Mouse (Mus musculus) liver, embryonic 15.5 days (tissue): ENCODE measurements around the gene Camsap1. TPM values are rescaled to one million over a fixed set of nuclear protein-coding genes. Genes with fewer than 3 reads are reported as not detected.

ENCODE experiments used
- ATAC-seq: fragments of 200-750 bp; cut with Nextera tagmentation; 2 replicates; pipeline ENCODE4 v1.8.0; 2017; ENCODE audit warnings: moderate number of reproducible peaks, mild to moderate bottlenecking, moderate library complexity; ENCODE audit not compliant: insufficient read depth
- H3K27ac ChIP-seq: fragments of 300-500 bp; sonication (generic); replicated peaks from 2 replicates; pipeline ENCODE4 v1.5.1; 2015; ENCODE audit warnings: mild to moderate bottlenecking, inconsistent platforms
- H3K27me3 ChIP-seq: fragments of 300-500 bp; sonication (generic); 2 replicates; pipeline ENCODE4 v1.6.1; 2015; ENCODE audit warnings: mild to moderate bottlenecking, inconsistent platforms
- H3K36me3 ChIP-seq: fragments of 300-500 bp; sonication (generic); replicated peaks from 2 replicates; pipeline ENCODE4 v1.6.1; 2015; ENCODE audit warnings: moderate library complexity, mild to moderate bottlenecking, inconsistent platforms
- H3K4me1 ChIP-seq: fragments of 300-500 bp; sonication (generic); replicated peaks from 2 replicates; pipeline ENCODE4 v1.6.1; 2015; ENCODE audit warnings: inconsistent platforms
- H3K4me2 ChIP-seq: fragments of 300-500 bp; sonication (generic); 2 replicates; pipeline ENCODE4 v1.6.1; 2015; ENCODE audit warnings: moderate library complexity, mild to moderate bottlenecking, inconsistent platforms
- H3K4me3 ChIP-seq: fragments of 300-500 bp; sonication (generic); replicated peaks from 2 replicates; pipeline ENCODE4 v1.5.1; 2015; ENCODE audit warnings: mild to moderate bottlenecking, inconsistent platforms
- H3K9ac ChIP-seq: fragments of 300-500 bp; sonication (generic); 2 replicates; pipeline ENCODE4 v1.6.1; 2015; ENCODE audit warnings: moderate library complexity, mild to moderate bottlenecking, inconsistent platforms
- H3K9me3 ChIP-seq: fragments of 300-500 bp; sonication (generic); replicated peaks from 2 replicates; pipeline ENCODE4 v1.6.1; 2016; ENCODE audit warnings: inconsistent platforms
- WGBS: fragments of 180-500 bp; shearing (Covaris S2); methylation state at CpG from one replicate; pipeline ENCODE4 v1.1.7; 2015; ENCODE audit warnings: mixed read lengths; ENCODE audit not compliant: insufficient replicate concordance; 5-methylcytosine and 5-hydroxymethylcytosine counted together
- polyA plus RNA-seq: library from polyadenylated mRNA; unstranded; fragments of >200 nt; fragmentation: Nextera tagmentation; extraction: Ambion mirVana; gene quantifications from 2 replicates; pipeline ENCODE4 v1.2.1, GENCODE M21; 2015

Camsap1 gene
- polyA plus RNA-seq, 1 experiment from 2014 or later = 4.9 TPM

GRCm38 (mm10) chr2:25882276-25882675, 100.8 kb downstream of the Camsap1 start:
- Histone ChIP-seq H3K9ac (no peak overlapping the region), H3K27me3 (peaks cover 27% of the 10 kb centered on the region), H3K4me1 (peaks cover 6% of the 10 kb centered on the region), H3K4me3 (no peak overlapping the region), H3K4me2 (no peak overlapping the region), H3K9me3 (no peaks in the 10 kb centered on the region), H3K27ac (no peak overlapping the region), H3K36me3 (no peaks in the 10 kb centered on the region)
- WGBS = 29% methylated on average over 1 of the region's 1 CpGs
- no peak for ATAC-seq

GRCm38 (mm10) chr2:25879061-25879460, 104.0 kb downstream of the Camsap1 start:
- H3K36me3 ChIP-seq = no peaks in the 10 kb centered on the region
- H3K27ac ChIP-seq = no peak overlapping the region
- H3K27me3 ChIP-seq = peaks cover 39% of the 10 kb centered on the region
- H3K9ac ChIP-seq = no peak overlapping the region
- H3K9me3 ChIP-seq = no peaks in the 10 kb centered on the region
- H3K4me3 ChIP-seq = no peak overlapping the region
- WGBS = 44% methylated on average over 4 of the region's 4 CpGs
- ATAC-seq = no peak
- H3K4me1 ChIP-seq = no peaks in the 10 kb centered on the region
- no peak overlapping the region for H3K4me2 ChIP-seq

DNA sequence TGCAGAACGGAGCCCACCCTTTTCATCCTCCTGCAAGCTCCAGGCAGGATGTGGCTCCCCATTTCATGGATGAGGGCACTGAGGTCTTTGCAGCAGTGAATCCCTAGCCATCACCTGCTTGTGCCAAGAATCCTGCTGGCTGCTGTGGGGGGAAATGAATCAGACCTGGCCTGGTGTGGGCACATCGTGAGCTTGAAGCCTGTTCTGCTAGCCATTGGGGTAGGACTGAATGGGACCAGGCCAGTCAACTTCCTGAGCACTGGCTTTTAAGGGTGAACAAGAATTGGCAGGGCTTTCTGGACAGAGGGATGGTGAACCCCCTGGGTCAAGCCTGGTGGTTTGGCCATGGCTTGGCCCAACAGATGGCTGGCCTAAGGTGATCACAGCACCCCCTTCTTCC, 104.6 kb downstream of the Camsap1 start:
- ATAC-seq = no peak
- Histone ChIP-seq H3K4me1 (no peaks in the 10 kb centered on the region), H3K9ac (no peak overlapping the region), H3K4me2 (no peak overlapping the region), H3K27ac (no peak overlapping the region), H3K4me3 (no peak overlapping the region), H3K9me3 (no peaks in the 10 kb centered on the region), H3K27me3 (peaks cover 39% of the 10 kb centered on the region), H3K36me3 (no peaks in the 10 kb centered on the region)
- WGBS = 61% methylated on average over 2 of the region's 2 CpGs

GRCm38 (mm10) chr2:25877736-25878268, 105.3 kb downstream of the Camsap1 start:
- Histone ChIP-seq H3K9ac (no peak overlapping the region), H3K27ac (no peak overlapping the region), H3K4me1 (no peaks in the 10 kb centered on the region), H3K36me3 (no peaks in the 10 kb centered on the region), H3K4me2 (no peak overlapping the region; the same call in 1 of the 2 replicates), H3K9me3 (no peaks in the 10 kb centered on the region), H3K27me3 (peaks cover 39% of the 10 kb centered on the region), H3K4me3 (no peak overlapping the region)
- 5% methylated on average over 49 of the region's 49 CpGs for WGBS
- no peak for ATAC-seq

DNA sequence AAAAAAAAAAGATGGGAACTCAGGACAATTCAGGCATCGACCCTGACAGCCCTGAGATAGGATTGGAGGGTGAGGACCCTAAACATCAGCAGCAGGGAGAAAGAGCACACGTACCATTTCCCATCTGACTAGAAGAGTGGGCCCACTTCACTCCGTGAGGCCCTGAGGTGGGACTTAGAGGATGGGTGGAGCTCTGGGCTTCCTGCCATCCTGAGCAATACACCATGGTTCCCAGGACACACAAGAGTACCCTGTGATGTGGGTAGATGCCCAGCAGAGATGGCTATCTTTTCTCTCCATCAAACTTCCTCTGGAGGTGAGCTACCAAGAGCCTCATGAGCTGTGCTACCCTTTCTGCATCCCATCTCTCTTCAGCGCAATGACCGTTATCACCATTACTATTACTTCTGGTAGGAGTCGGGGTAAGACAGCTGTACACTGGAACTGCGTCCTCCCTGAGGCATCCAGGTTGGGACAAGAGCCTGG, 105.8 kb downstream of the Camsap1 start:
- no peaks in the 10 kb centered on the region for H3K4me1 ChIP-seq
- H3K4me2 ChIP-seq = no peak overlapping the region
- 24% methylated on average over 7 of the region's 7 CpGs for WGBS
- no peaks in the 10 kb centered on the region for H3K9me3 ChIP-seq
- no peak overlapping the region for H3K9ac ChIP-seq
- no peak overlapping the region for H3K27ac ChIP-seq
- no peak for ATAC-seq
- H3K27me3 ChIP-seq = peaks cover 39% of the 10 kb centered on the region
- H3K36me3 ChIP-seq = no peaks in the 10 kb centered on the region
- no peak overlapping the region for H3K4me3 ChIP-seq

Other genes with a start within 250 kb of the Camsap1 start
- not detected in 2 replicates for gene Obp2b, start 246.3 kb downstream of the Camsap1 start, polyA plus RNA-seq
- not detected in 2 replicates for gene Lcn3, start 217.7 kb downstream of the Camsap1 start, polyA plus RNA-seq
- gene Lcn11, start 206.3 kb downstream of the Camsap1 start, polyA plus RNA-seq = not detected in 2 replicates
- gene Gm13539, start 201.0 kb downstream of the Camsap1 start, polyA plus RNA-seq = not detected in 2 replicates
- not detected in 2 replicates for gene Glt6d1, start 167.4 kb downstream of the Camsap1 start, polyA plus RNA-seq
- not detected in 2 replicates for gene Lcn9, start 160.1 kb downstream of the Camsap1 start, polyA plus RNA-seq
- gene Sohlh1, start 136.0 kb downstream of the Camsap1 start, polyA plus RNA-seq = not detected in 2 replicates
- gene Kcnt1, start 119.5 kb downstream of the Camsap1 start, polyA plus RNA-seq = not detected in 2 replicates
- 437 and 467 TPM in 2 replicates for gene Ubac1, start 38.5 kb upstream of the Camsap1 start, polyA plus RNA-seq
- 3.4 and 4.3 TPM in 2 replicates for gene Nacc2, start 139.9 kb upstream of the Camsap1 start, polyA plus RNA-seq
- gene Lhx3, start 225.0 kb upstream of the Camsap1 start, polyA plus RNA-seq = not detected in 2 replicates